Mouse (Mus musculus) spleen, adult 2 months (tissue): ENCODE results near the gene Dpy19l1. TPM values are rescaled to one million over a fixed set of nuclear protein-coding genes. Genes with fewer than 3 reads are reported as not detected.

Source experiments
- DNase-seq, 2 experiments: peaks; one replicate each; pipeline versions ENCODE4 v3.0.0 to v3.0.0-alpha.2; 2012 to 2021; ENCODE audit warnings: low spot score in 2 of 2, low read depth in 1 of 2
- H3K27ac ChIP-seq: fragments of 200-500 bp; 2 replicates; pipeline ENCODE4 v1.5.1; 2012; ENCODE audit warnings: low read length, inconsistent platforms; ENCODE audit not compliant: insufficient read depth
- H3K27me3 ChIP-seq: fragments of 200-500 bp; 2 replicates; pipeline ENCODE4 v1.6.1; 2012; ENCODE audit warnings: mild to moderate bottlenecking, moderate library complexity, low read length, inconsistent platforms; ENCODE audit not compliant: control insufficient read depth, insufficient read depth
- H3K36me3 ChIP-seq: fragments of 200-500 bp; 2 replicates; pipeline ENCODE4 v1.6.1; 2012; ENCODE audit warnings: mild to moderate bottlenecking, low read length, inconsistent platforms; ENCODE audit not compliant: control insufficient read depth, insufficient read depth
- H3K4me1 ChIP-seq: fragments of 200-500 bp; 2 replicates; pipeline ENCODE4 v1.6.1; 2011; ENCODE audit warnings: inconsistent platforms; ENCODE audit not compliant: control insufficient read depth, insufficient read depth, insufficient read length
- H3K4me3 ChIP-seq: fragments of 200-500 bp; 2 replicates; pipeline ENCODE4 v1.5.1; 2011; ENCODE audit warnings: mild to moderate bottlenecking, inconsistent platforms; ENCODE audit not compliant: insufficient read depth, insufficient read length; ENCODE audit errors: extremely low read depth
- CTCF ChIP-seq: fragments of 200-500 bp; IDR thresholded peaks from 2 replicates; pipeline ENCODE4 v1.5.1; 2011; ENCODE audit warnings: mild to moderate bottlenecking, inconsistent platforms; ENCODE audit not compliant: insufficient read depth, insufficient read length, insufficient replicate concordance; ENCODE audit errors: extremely low read depth
- POLR2A ChIP-seq: fragments of 200-500 bp; IDR thresholded peaks from 2 replicates; pipeline ENCODE4 v1.6.1; 2011; ENCODE audit warnings: low read depth, low read length, inconsistent platforms
- WGBS: fragments of 180-500 bp; shearing (Covaris S2); methylation state at CpG from one replicate; pipeline ENCODE4 v1.1.7; 2018; 5-methylcytosine and 5-hydroxymethylcytosine counted together
- polyA plus RNA-seq: library from polyadenylated mRNA; depleted of rRNA; stranded (reverse); fragments of >200 nt; gene quantifications from 2 replicates; pipeline ENCODE4 v1.2.3, GENCODE M21; 2012

Gene Dpy19l1
- polyA plus RNA-seq, 1 experiment, result 12.1 TPM

GRCm38 (mm10) chr9:24473824-24474223, 29.1 kb downstream of the Dpy19l1 start:
- WGBS, result 89% methylated on average over 7 of the region's 7 CpGs
- Histone ChIP-seq H3K36me3 (peaks cover 2% of the 10 kb centered on the region), H3K4me1 (no peaks in the 10 kb centered on the region), H3K4me3 (no peak overlapping the region), H3K27ac (no peak overlapping the region), H3K27me3 (no peaks in the 10 kb centered on the region)
- DNase-seq, result no peak
- no peak for TF ChIP-seq CTCF
- TF ChIP-seq POLR2A, result no peak

- 80% methylated on average over 3 of the region's 3 CpGs for WGBS
- H3K4me1 ChIP-seq, result no peaks in the 10 kb centered on the region
- DNase-seq, result no peak
Measured at GRCm38 (mm10) chr9:24472514-24472913, 30.4 kb downstream of the Dpy19l1 start.

GRCm38 (mm10) chr9:24470166-24470565, 32.8 kb downstream of the Dpy19l1 start:
- Histone ChIP-seq H3K4me3 (no peak overlapping the region), H3K36me3 (peaks cover 2% of the 10 kb centered on the region), H3K27me3 (no peaks in the 10 kb centered on the region), H3K27ac (no peak overlapping the region), H3K4me1 (no peaks in the 10 kb centered on the region)
- TF ChIP-seq CTCF, result no peak
- no peak for TF ChIP-seq POLR2A
- WGBS, result 88% methylated on average over 5 of the region's 5 CpGs
- no peak for DNase-seq

More at GRCm38 (mm10) chr9:24472514-24472913, 30.4 kb downstream of the Dpy19l1 start:
- Histone ChIP-seq H3K27me3 (no peaks in the 10 kb centered on the region), H3K4me3 (no peak overlapping the region), H3K27ac (no peak overlapping the region), H3K36me3 (peaks cover 2% of the 10 kb centered on the region)
- no peak for TF ChIP-seq CTCF
- no peak for TF ChIP-seq POLR2A

GRCm38 (mm10) chr9:24467186-24467585, 35.8 kb downstream of the Dpy19l1 start:
- DNase-seq, result no peak

GRCm38 (mm10) chr9:24466649-24467048, 36.3 kb downstream of the Dpy19l1 start:
- H3K36me3 ChIP-seq, result peaks cover 4% of the 10 kb centered on the region
- no peak overlapping the region for H3K27ac ChIP-seq
- no peak overlapping the region for H3K4me3 ChIP-seq
- no peak for DNase-seq
- TF ChIP-seq CTCF (no peak), POLR2A (no peak)
- no peaks in the 10 kb centered on the region for H3K4me1 ChIP-seq
- 100% methylated on average over 1 of the region's 1 CpGs for whole genome bisulfite sequencing
- H3K27me3 ChIP-seq, result no peaks in the 10 kb centered on the region

More at GRCm38 (mm10) chr9:24467186-24467585, 35.8 kb downstream of the Dpy19l1 start:
- WGBS, result 93% methylated on average over 5 of the region's 5 CpGs
- Histone ChIP-seq H3K27ac (no peak overlapping the region), H3K4me1 (no peaks in the 10 kb centered on the region), H3K4me3 (no peak overlapping the region), H3K27me3 (no peaks in the 10 kb centered on the region), H3K36me3 (peaks cover 2% of the 10 kb centered on the region)
- TF ChIP-seq CTCF (no peak), POLR2A (no peak)

- WGBS, result 93% methylated on average over 9 of the region's 9 CpGs
- TF ChIP-seq CTCF, result no peak
- TF ChIP-seq POLR2A, result no peak
Measured at GRCm38 (mm10) chr9:24461379-24461961, 41.5 kb downstream of the Dpy19l1 start.

GRCm38 (mm10) chr9:24453833-24454232, 49.1 kb downstream of the Dpy19l1 start:
- Histone ChIP-seq H3K27ac (no peak overlapping the region), H3K4me3 (no peak overlapping the region), H3K4me1 (no peaks in the 10 kb centered on the region), H3K27me3 (no peaks in the 10 kb centered on the region), H3K36me3 (peaks cover 4% of the 10 kb centered on the region)
- 96% methylated on average over 12 of the region's 12 CpGs for WGBS
- TF ChIP-seq POLR2A (no peak), CTCF (no peak)
- DNase-seq, result no peak

More at GRCm38 (mm10) chr9:24461379-24461961, 41.5 kb downstream of the Dpy19l1 start:
- no peak for DNase-seq
- Histone ChIP-seq H3K36me3 (peaks cover 4% of the 10 kb centered on the region), H3K27me3 (no peaks in the 10 kb centered on the region), H3K4me1 (no peaks in the 10 kb centered on the region), H3K27ac (no peak overlapping the region), H3K4me3 (no peak overlapping the region)
